Mouse (Mus musculus) lung, embryonic 16.5 days (tissue): ENCODE data around the gene Tspan3. TPM values are rescaled to one million over a fixed set of nuclear protein-coding genes. Genes with fewer than 3 reads are reported as not detected.

Source experiments
- ATAC-seq: fragments of 200-750 bp; cut with Nextera tagmentation; 2 replicates; pipeline ENCODE4 v1.8.0; 2017; ENCODE audit warnings: low read depth, mild to moderate bottlenecking, moderate library complexity
- H3K27ac ChIP-seq: fragments of 300-500 bp; sonication (generic); 2 replicates; pipeline ENCODE4 v1.5.1; 2014; ENCODE audit warnings: mild to moderate bottlenecking, control low read depth, low read length
- H3K27me3 ChIP-seq: fragments of 300-500 bp; sonication (generic); 2 replicates; pipeline ENCODE4 v1.6.1; 2014; ENCODE audit warnings: low read depth, low read length, mixed read lengths; ENCODE audit not compliant: control insufficient read depth, insufficient read depth
- H3K36me3 ChIP-seq: fragments of 300-500 bp; sonication (generic); 2 replicates; pipeline ENCODE4 v1.6.1; 2014; ENCODE audit warnings: low read length; ENCODE audit not compliant: control insufficient read depth, insufficient read depth
- H3K4me1 ChIP-seq: fragments of 300-500 bp; sonication (generic); replicated peaks from 2 replicates; pipeline ENCODE4 v1.6.1; 2014; ENCODE audit warnings: low read length, mixed read lengths; ENCODE audit not compliant: control insufficient read depth, insufficient read depth
- H3K4me2 ChIP-seq: fragments of 300-500 bp; sonication (generic); 2 replicates; pipeline ENCODE4 v1.6.1; 2014; ENCODE audit warnings: low read depth, low read length, control low read depth
- H3K4me3 ChIP-seq: fragments of 300-500 bp; sonication (generic); 2 replicates; pipeline ENCODE4 v1.5.1; 2014; ENCODE audit warnings: mild to moderate bottlenecking, low read length, control low read depth
- H3K9ac ChIP-seq: fragments of 300-500 bp; sonication (generic); 2 replicates; pipeline ENCODE4 v1.6.1; 2014; ENCODE audit warnings: low read length, control low read depth
- H3K9me3 ChIP-seq: fragments of 300-500 bp; sonication (generic); 2 replicates; pipeline ENCODE4 v1.6.1; 2016; ENCODE audit warnings: low read length; ENCODE audit not compliant: control insufficient read depth
- WGBS: fragments of 180-500 bp; shearing (Covaris S2); extraction: QIAGEN DNeasy Blood & Tissue Kit; methylation state at CpG from one replicate; pipeline ENCODE4 v1.1.7; 2014; 5-methylcytosine and 5-hydroxymethylcytosine counted together
- polyA plus RNA-seq: library from polyadenylated mRNA; unstranded; fragments of >200 nt; fragmentation: Nextera tagmentation; extraction: Ambion mirVana; gene quantifications from 2 replicates; pipeline ENCODE4 v1.2.1, GENCODE M21; 2015

The Tspan3 gene
- polyA plus RNA-seq, result 406 and 422 TPM in 2 replicates

GRCm38 (mm10) chr9:56165377-56165776, at the start of gene Tspan3:
TSS of gene Tspan3 (minus strand) at chr9:56165477.
- WGBS, result 89% methylated on average over 6 of the region's 6 CpGs
- ATAC-seq, result no peak

GRCm38 (mm10) chr9:56213451-56214291, 48.4 kb upstream of the Tspan3 start:
- H3K27ac ChIP-seq, result 0 out of 2 replicates have a peak overlapping the region, but pooled peaks have one; percentile 34

More at GRCm38 (mm10) chr9:56165377-56165776, at the start of gene Tspan3:
- H3K36me3 ChIP-seq, result no peaks in the 10 kb centered on the region
- no peaks in the 10 kb centered on the region for H3K27me3 ChIP-seq
- no peak within 1 kb of the TSS for H3K9ac ChIP-seq
- H3K4me2 ChIP-seq, result no peak within 1 kb of the TSS
- H3K4me3 ChIP-seq, result no peak within 1 kb of the TSS
- no peak within 1 kb of the TSS for H3K27ac ChIP-seq
- H3K4me1 ChIP-seq, result no peaks in the 10 kb centered on the region
- no peaks in the 10 kb centered on the region for H3K9me3 ChIP-seq

GRCm38 (mm10) chr9:56208817-56209216, 43.5 kb upstream of the Tspan3 start:
- peaks cover 19% of the 10 kb centered on the region for H3K36me3 ChIP-seq
- no peak for ATAC-seq
- H3K4me1 ChIP-seq, result peaks cover 4% of the 10 kb centered on the region
- no peaks in the 10 kb centered on the region for H3K27me3 ChIP-seq
- WGBS, result 78% methylated on average over 8 of the region's 8 CpGs
- H3K4me3 ChIP-seq, result no peak overlapping the region
- H3K9ac ChIP-seq, result no peak overlapping the region
- H3K27ac ChIP-seq, result no peak overlapping the region
- no peaks in the 10 kb centered on the region for H3K9me3 ChIP-seq
- no peak overlapping the region for H3K4me2 ChIP-seq

More at GRCm38 (mm10) chr9:56213451-56214291, 48.4 kb upstream of the Tspan3 start:
- ATAC-seq, result peak; percentile 63
- Histone ChIP-seq H3K4me2 (no peak overlapping the region), H3K4me1 (peaks cover 12% of the 10 kb centered on the region), H3K27me3 (no peaks in the 10 kb centered on the region), H3K36me3 (no peaks in the 10 kb centered on the region), H3K9me3 (no peaks in the 10 kb centered on the region), H3K9ac (no peak overlapping the region), H3K4me3 (no peak overlapping the region)
- WGBS, result 27% methylated on average over 11 of the region's 11 CpGs

- no peak overlapping the region for H3K9ac ChIP-seq
- no peaks in the 10 kb centered on the region for H3K9me3 ChIP-seq
- H3K27ac ChIP-seq, result no peak overlapping the region
- H3K4me1 ChIP-seq, result no peaks in the 10 kb centered on the region
- H3K4me2 ChIP-seq, result no peak overlapping the region
- no peak for ATAC-seq
- H3K27me3 ChIP-seq, result no peaks in the 10 kb centered on the region
- H3K4me3 ChIP-seq, result no peak overlapping the region
- H3K36me3 ChIP-seq, result peaks cover 19% of the 10 kb centered on the region
- 82% methylated on average over 5 of the region's 5 CpGs for WGBS
Measured at GRCm38 (mm10) chr9:56207516-56207915, 42.2 kb upstream of the Tspan3 start.

GRCm38 (mm10) chr9:56207083-56207482, 41.8 kb upstream of the Tspan3 start:
- Histone ChIP-seq H3K4me2 (no peak overlapping the region), H3K27me3 (no peaks in the 10 kb centered on the region), H3K9ac (no peak overlapping the region), H3K4me1 (no peaks in the 10 kb centered on the region), H3K27ac (no peak overlapping the region), H3K4me3 (no peak overlapping the region), H3K36me3 (peaks cover 19% of the 10 kb centered on the region), H3K9me3 (no peaks in the 10 kb centered on the region)
- no peak for ATAC-seq
- WGBS, result 86% methylated on average over 10 of the region's 10 CpGs

- Histone ChIP-seq H3K4me3 (no peak overlapping the region), H3K9ac (no peak overlapping the region), H3K9me3 (no peaks in the 10 kb centered on the region), H3K4me2 (no peak overlapping the region), H3K36me3 (peaks cover 19% of the 10 kb centered on the region), H3K4me1 (peaks cover 8% of the 10 kb centered on the region), H3K27ac (no peak overlapping the region), H3K27me3 (no peaks in the 10 kb centered on the region)
- no peak for ATAC-seq
- WGBS, result 68% methylated on average over 11 of the region's 11 CpGs
Measured at GRCm38 (mm10) chr9:56205336-56205735, 40.1 kb upstream of the Tspan3 start.

GRCm38 (mm10) chr9:56204316-56204715, 39.0 kb upstream of the Tspan3 start:
- H3K4me3 ChIP-seq, result no peak overlapping the region
- H3K9ac ChIP-seq, result no peak overlapping the region
- WGBS, result 90% methylated on average over 4 of the region's 4 CpGs
- H3K4me2 ChIP-seq, result no peak overlapping the region
- no peaks in the 10 kb centered on the region for H3K27me3 ChIP-seq
- peaks cover 8% of the 10 kb centered on the region for H3K4me1 ChIP-seq
- no peaks in the 10 kb centered on the region for H3K9me3 ChIP-seq
- H3K36me3 ChIP-seq, result peaks cover 19% of the 10 kb centered on the region
- no peak overlapping the region for H3K27ac ChIP-seq
- no peak for ATAC-seq

- peak overlapping the region; percentile 38 for H3K4me2 ChIP-seq
Measured at GRCm38 (mm10) chr9:56200645-56201314, 35.5 kb upstream of the Tspan3 start.

GRCm38 (mm10) chr9:56200200-56200599, 34.9 kb upstream of the Tspan3 start:
- H3K36me3 ChIP-seq, result peaks cover 8% of the 10 kb centered on the region
- no peaks in the 10 kb centered on the region for H3K9me3 ChIP-seq
- ATAC-seq, result no peak
- H3K4me3 ChIP-seq, result no peak overlapping the region
- whole genome bisulfite sequencing, result 65% methylated on average over 2 of the region's 2 CpGs
- H3K27me3 ChIP-seq, result no peaks in the 10 kb centered on the region
- H3K4me1 ChIP-seq, result peaks cover 8% of the 10 kb centered on the region
- H3K4me2 ChIP-seq, result no peak overlapping the region
- H3K9ac ChIP-seq, result no peak overlapping the region
- no peak overlapping the region for H3K27ac ChIP-seq

More at GRCm38 (mm10) chr9:56200645-56201314, 35.5 kb upstream of the Tspan3 start:
- 22% methylated on average over 14 of the region's 14 CpGs for WGBS
- Histone ChIP-seq H3K4me3 (no peak overlapping the region), H3K27ac (no peak overlapping the region), H3K9me3 (no peaks in the 10 kb centered on the region), H3K36me3 (peaks cover 10% of the 10 kb centered on the region), H3K9ac (no peak overlapping the region), H3K4me1 (peaks cover 8% of the 10 kb centered on the region), H3K27me3 (no peaks in the 10 kb centered on the region)
- ATAC-seq, result peak; percentile 71
